Mouse (Mus musculus): ENCODE measurements around the gene Zbtb38. TPM values are rescaled to one million over a fixed set of nuclear protein-coding genes. Genes with fewer than 3 reads are reported as not detected.

The Zbtb38 gene
- total RNA-seq, 2 experiments from 2014 or later = 30.2 to 37.0 TPM

GRCm38 (mm10) chr9:96716735-96717444 is 35.7 kb downstream of the Zbtb38 start:
- intact Hi-C loops (cut with DNase I) = loop anchor here (5.0 kb wide), 1 partner anchor 40 kb away; no protein-coding TSS in a partner anchor

GRCm38 (mm10) chr9:96716136-96716535 is 36.5 kb downstream of the Zbtb38 start:
- DNase-seq = no peak
- intact Hi-C loops (cut with DNase I) = loop anchor here (5.0 kb wide), 1 partner anchor 41 kb away; no protein-coding TSS in a partner anchor

More at GRCm38 (mm10) chr9:96716735-96717444, 35.7 kb downstream of the Zbtb38 start:
- DNase-seq = no peak

GRCm38 (mm10) chr9:96715171-96715570 is 37.5 kb downstream of the Zbtb38 start:
- DNase-seq = no peak
- intact Hi-C loops (cut with DNase I) = loop anchor here (5.0 kb wide), 1 partner anchor 42 kb away; no protein-coding TSS in a partner anchor

- intact Hi-C loops (cut with DNase I) = no loop called here
- DNase-seq = no peak
Measured at GRCm38 (mm10) chr9:96713472-96714390, 38.9 kb downstream of the Zbtb38 start.

- peak; percentile 74 to 75 for DNase-seq
- intact Hi-C loops (cut with DNase I) = no loop called here
Measured at GRCm38 (mm10) chr9:96712758-96713471, 39.7 kb downstream of the Zbtb38 start.

- intact Hi-C loops (cut with DNase I) = no loop called here
- DNase-seq = peak; percentile 36 to 46
Measured at GRCm38 (mm10) chr9:96712045-96712444, 40.6 kb downstream of the Zbtb38 start.

- no peak for DNase-seq
- intact Hi-C loops (cut with DNase I) = no loop called here
Measured at GRCm38 (mm10) chr9:96710241-96710946, 42.2 kb downstream of the Zbtb38 start.

- intact Hi-C loops (cut with DNase I) = no loop called here
- no peak for DNase-seq
Measured at GRCm38 (mm10) chr9:96708905-96709304, 43.7 kb downstream of the Zbtb38 start.

- DNase-seq = no peak
- intact Hi-C loops (cut with DNase I) = no loop called here
Measured at GRCm38 (mm10) chr9:96707964-96708363, 44.7 kb downstream of the Zbtb38 start.

GRCm38 (mm10) chr9:96705576-96706285 is 46.9 kb downstream of the Zbtb38 start:
- DNase-seq = peak; percentile 86 to 88
- intact Hi-C loops (cut with DNase I) = no loop called here

- DNase-seq = no peak
- intact Hi-C loops (cut with DNase I) = no loop called here
Measured at GRCm38 (mm10) chr9:96704935-96705334, 47.7 kb downstream of the Zbtb38 start.

- no peak for DNase-seq
- intact Hi-C loops (cut with DNase I) = no loop called here
Measured at GRCm38 (mm10) chr9:96701891-96702290, 50.7 kb downstream of the Zbtb38 start.

- intact Hi-C loops (cut with DNase I) = no loop called here
- DNase-seq = no peak
Measured at GRCm38 (mm10) chr9:96699276-96700035, 53.2 kb downstream of the Zbtb38 start.

GRCm38 (mm10) chr9:96696788-96697492 is 55.7 kb downstream of the Zbtb38 start:
- intact Hi-C loops (cut with DNase I) = no loop called here
- peak in 1 of 2 experiments; percentile 26 for DNase-seq

- peak; percentile 41 to 45 for DNase-seq
- intact Hi-C loops (cut with DNase I) = no loop called here
Measured at GRCm38 (mm10) chr9:96696141-96696561, 56.5 kb downstream of the Zbtb38 start.

GRCm38 (mm10) chr9:96690461-96690863 is 62.2 kb downstream of the Zbtb38 start:
- DNase-seq = no peak
- intact Hi-C loops (cut with DNase I) = no loop called here

GRCm38 (mm10) chr9:96689076-96689475 is 63.6 kb downstream of the Zbtb38 start:
- intact Hi-C loops (cut with DNase I) = no loop called here
- no peak for DNase-seq

Measured in heart, postnatal 10 days (tissue).